Mouse (Mus musculus): ENCODE measurements around the gene Tomt.

Tomt gene

DNA sequence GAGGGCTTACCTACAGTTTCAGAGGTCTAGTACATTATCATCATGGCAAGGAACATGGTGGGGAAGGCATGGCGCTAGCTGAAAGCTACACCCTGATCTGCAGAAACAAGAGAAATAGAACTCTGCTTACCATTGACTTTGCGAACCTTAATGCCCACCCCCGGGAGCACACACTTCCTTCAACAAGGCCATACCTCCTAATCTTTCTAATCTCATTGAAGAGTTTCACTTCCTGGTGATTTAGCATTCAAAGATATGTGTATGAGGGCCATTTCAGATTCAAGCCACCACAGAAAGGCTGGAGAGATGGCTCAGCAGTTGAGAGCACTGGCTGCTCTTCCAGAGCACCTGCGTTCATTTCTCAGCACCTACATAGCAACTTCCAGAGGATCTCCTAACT, 49.1 kb downstream of the Tomt start, which contains the start of gene Folr2:
Gene Folr2 (minus strand): TSS at position 101 of the 400 bp plus-strand sequence.
- no peak for ATAC-seq (ENCODE audit: low TSS enrichment)

GRCm38 (mm10) chr7:101853816-101854215, 52.3 kb downstream of the Tomt start:
- ATAC-seq (ENCODE audit: low TSS enrichment), result no peak

GRCm38 (mm10) chr7:101852846-101853245, 53.3 kb downstream of the Tomt start:
- ATAC-seq (ENCODE audit: low TSS enrichment), result no peak

GRCm38 (mm10) chr7:101851689-101852088, 54.5 kb downstream of the Tomt start:
- ATAC-seq (ENCODE audit: low TSS enrichment), result no peak

Measured in frontal cortex, adult (tissue).